Mouse (Mus musculus) gastrocnemius, postnatal 4 days (tissue): ENCODE data around the gene Opcml. TPM values are rescaled to one million over a fixed set of nuclear protein-coding genes. Genes with fewer than 3 reads are reported as not detected.

ENCODE experiments used
- DNase-seq, 2 experiments: peaks; one replicate each; pipeline ENCODE4 v3.0.0; 2021 to 2022; ENCODE audit warnings: low spot score in 2 of 2, mixed read lengths in 2 of 2
- total RNA-seq, 2 experiments: library from RNA; stranded (reverse); gene quantifications; 2 replicates each; pipeline ENCODE4 v1.2.3; 2021

The Opcml gene
- total RNA-seq, 2 experiments from 2014 or later: 5.1 to 6.0 TPM

DNA sequence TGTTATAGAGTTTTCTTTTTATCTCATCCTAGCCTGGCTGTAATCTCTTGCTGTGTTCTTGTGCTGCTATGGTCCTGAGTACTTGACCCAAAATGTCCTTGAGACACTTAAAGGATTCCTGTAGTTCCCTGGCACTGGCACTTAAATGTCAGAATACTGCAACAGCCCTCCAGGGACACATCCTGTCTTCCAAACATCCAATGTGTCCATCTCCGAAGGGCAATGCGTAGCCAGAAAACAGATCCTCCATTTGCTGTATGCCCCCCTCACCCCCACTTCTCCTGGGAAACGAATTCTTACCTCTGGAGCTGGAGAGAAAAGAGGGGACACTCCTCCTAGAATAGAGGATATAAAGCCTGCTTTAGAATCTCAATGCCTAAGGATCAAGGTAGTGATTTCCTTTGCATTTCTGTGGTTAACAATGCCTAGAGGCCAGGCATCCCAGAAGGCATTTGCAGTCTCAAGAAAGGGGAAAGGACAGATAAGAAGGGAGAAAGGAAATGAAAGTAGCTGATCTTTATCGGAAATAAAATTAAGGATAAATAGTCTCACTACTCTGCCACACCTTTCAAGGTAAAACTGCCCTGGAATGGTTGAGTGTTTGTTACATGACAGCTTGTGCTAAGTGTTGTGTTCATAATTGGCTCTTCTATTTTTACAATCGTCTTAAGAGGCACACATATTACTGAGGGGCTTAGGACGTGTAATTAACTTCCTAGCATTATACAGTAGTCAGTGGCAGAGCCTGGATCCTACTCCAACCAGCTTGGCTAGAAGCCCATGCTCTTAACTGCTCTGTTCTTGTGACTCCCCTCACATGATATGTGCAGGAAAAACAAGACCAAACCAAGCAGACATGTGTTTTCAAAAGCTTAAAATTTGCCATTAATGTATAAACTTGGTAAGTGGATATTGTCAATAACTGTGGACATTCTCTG, 823.4 kb downstream of the Opcml start:
- no peak for DNase-seq

DNA sequence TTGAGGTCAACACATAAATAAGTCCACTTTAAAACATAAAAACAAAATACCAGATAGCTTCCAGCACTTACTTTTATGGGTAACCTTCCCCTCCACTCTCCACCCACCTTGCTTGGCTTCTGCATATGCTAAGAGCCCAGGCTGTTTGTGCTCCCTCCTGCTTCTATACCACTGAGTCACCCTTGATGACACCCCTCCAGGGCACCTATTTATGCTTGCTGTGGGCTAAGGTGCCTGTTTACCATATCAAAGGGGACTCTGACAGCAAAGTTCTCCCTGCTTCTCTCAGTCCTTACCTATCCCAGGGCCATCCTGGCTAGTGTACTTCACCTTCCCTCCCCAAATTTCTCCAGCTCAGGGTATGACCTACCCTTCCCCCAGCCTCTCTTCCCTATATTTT, 824.9 kb downstream of the Opcml start:
- DNase-seq: no peak

DNA sequence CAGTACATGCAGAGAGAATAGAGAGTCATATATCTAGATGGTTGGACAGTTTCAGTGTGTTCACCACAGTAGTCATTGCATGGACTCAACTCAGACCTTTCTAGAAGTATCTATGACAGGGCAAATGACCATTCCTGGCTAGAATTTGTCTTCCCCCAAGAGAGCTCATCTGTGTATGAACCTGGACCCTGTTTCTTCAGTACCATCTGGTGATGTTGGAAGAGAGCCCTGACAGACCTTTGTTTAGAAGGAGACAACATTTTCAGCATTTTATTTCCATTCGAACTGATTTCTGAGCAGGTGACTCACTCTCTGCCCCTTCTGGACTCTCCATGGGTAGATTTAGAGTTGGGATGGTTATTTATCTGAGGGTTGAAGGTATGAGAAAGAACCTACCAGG, 827.1 kb downstream of the Opcml start:
- DNase-seq: no peak

DNA sequence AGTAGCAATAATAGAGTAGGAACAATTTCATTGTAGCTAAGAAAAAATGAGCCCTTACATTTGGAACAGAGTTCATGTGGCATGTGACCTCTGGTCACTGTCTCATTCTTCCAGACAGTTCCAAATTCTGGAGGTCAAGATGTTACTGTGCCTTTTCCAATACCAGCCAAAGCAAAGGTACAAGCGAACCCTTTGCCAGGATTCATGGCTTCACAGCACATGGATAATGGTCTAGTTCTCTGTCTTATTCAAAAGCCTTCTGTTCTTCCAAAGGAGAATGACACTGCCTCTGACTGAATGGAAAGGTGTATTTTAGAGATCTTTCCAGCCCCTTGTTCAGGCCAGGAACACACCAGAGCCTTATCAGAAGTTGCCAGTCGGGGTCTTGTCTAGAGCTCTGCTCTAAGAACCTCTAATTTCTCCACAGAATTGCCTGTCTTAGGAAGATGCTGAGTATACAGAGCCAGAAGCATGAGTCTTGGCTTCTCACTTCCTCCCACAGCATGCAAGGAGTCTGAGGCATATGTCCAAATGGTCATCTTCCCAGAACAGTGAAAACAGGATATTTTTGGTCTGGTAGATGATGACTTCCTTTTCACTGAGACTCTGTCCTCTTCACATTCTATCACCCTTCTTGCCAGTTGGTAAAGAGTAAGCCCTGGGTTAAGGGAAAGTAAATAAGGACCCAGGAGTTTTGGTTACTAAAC, 827.8 kb downstream of the Opcml start:
- no peak for DNase-seq

DNA sequence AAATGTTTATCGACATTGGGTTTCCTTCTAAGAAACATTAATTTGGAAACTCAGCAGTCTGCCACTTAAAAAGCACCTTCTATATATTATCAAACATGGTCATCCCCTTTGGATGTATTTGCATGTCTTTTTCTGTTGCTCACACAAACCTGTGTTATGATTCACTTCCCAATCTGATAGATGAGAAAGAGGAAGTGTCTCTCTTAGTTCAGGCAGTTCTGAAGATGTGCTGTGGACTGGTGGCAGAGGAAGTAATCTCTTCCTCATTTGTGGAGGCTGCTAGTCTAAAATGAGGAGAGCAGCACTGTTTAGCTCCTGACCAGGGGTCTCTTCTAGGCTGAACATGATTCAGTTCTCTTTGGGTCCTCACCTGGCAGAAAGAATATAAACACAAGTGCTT, 831.4 kb downstream of the Opcml start:
- no peak for DNase-seq

DNA sequence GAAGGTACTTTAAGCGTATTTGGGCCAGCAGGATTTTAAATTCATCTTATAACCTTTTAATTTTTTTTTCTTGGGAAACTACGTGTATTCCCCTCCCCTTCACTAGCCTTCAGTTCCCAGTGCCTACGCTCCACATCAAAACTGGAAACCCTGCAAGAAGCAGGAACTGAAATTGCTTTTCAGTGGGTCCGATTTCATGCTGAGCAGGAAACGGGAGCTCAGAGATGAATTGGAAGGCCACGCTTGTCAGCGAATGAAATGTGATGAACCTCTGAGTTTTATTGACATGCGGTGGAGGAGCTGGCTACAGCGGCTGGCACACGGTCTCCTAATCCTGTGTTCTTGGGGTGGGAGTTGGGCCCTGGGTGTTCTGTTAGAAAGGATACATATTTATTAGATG, 834.3 kb downstream of the Opcml start:
- DNase-seq: no peak

DNA sequence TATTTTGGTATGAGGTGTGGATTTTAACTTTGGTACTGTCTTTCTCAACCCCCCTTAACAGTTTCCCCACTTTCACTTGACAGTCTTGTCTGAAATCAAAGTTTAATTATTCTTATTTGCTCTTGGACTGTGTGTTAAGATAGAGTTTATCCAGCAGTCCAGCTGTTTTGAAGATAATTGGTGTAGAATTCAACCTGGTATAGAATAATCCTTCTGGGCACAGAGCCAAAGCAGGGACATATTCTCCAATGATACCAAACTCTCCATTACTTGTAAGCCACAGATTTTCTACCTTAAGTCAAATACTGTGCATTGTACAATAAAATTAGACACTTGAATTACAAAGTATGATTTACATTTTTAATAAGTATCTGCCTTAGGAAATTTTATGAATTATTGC, 852.2 kb downstream of the Opcml start:
- no peak for DNase-seq

DNA sequence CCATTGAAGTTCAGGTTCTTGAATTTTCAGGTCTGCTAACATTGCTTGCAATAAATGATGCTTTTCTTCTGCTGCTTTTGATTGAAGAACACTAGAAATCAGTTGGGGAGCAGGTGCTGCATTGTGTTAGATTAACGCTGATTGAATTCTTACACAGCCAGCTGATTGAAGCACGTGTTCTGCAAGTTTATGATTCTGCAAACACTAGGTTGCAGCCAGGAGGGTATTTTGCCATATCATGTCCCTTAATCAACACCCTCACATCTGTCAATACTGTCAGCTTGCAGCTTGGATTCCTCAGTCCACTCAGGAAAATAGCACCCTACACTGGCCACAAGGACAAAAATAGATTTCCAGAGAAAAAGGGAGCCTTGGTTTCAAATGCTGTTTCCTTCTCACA, 853.5 kb downstream of the Opcml start:
- no peak for DNase-seq

DNA sequence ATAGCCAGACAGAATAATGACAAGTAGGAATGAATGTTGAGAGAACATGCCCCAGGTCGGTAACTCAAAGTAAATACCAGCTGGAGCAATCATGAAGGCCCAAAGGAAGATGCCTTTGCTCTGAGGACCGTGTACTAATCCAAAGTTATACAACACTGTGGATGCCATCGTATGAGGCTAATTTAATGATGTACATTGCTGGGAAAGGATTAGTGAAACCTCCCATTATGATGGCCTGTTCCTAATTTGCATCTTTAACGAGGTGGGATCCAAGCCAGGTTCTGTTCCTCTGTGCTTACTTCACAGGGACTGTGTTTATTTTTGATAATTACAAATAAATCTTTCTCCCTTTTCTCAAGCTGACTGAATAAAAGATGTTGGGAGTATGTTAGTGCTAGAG, 859.5 kb downstream of the Opcml start:
- no peak for DNase-seq

DNA sequence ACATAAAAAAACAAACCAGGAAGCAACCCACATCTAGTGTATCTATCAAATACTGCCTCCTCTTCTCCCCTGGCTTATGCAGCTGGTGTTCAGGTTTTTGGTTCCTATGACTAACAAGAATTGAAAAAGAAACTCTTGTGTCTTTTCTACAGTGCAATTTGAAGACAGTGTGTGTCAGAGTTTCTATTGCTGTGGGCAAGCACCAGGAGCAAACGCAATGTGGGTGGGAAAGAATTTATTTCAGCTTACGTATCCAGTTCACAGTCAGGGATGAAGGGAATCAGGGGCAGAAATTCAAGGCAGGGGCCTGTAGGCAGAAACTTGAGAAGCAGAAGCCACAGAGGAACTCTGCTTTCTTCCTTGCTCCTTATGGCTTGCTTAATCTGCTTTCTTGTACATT, 869.4 kb downstream of the Opcml start:
- no peak for DNase-seq

DNA sequence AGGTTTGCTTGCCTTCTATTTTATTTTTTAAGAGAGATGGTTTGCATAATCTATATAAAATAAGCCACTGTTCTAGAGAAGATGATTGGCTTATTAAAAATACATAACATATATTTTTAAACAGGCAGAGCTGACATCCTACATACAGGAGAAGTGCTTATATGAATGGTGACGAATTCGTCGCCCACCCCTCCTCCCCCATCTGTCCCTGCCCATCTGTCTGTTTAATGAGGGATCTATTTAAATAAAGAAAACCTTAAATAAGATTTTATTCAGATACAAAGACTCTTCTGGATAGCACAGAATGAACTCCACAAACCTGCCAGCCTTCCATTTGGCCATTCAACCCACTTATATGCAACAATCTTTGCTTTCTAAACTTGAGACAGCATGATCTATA, 872.3 kb downstream of the Opcml start:
- no peak for DNase-seq

DNA sequence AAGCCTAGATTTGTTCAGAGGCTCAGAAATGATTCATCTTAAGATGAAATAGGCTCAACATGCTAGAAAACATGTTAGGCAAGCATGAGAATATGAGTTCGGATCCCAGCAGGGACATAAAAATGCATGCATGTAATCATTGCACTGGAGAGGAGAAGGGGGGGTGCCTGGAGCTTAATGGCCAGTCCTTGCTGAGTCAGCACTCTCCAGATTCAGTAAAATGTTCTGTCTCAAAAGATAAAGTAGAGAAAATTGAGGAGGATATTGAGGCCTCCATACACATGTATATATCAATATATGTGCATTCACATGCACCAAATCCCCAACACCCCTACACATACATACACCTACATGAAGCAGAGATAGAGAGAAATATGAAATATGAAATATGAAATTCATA, 889.7 kb downstream of the Opcml start:
- no peak for DNase-seq

DNA sequence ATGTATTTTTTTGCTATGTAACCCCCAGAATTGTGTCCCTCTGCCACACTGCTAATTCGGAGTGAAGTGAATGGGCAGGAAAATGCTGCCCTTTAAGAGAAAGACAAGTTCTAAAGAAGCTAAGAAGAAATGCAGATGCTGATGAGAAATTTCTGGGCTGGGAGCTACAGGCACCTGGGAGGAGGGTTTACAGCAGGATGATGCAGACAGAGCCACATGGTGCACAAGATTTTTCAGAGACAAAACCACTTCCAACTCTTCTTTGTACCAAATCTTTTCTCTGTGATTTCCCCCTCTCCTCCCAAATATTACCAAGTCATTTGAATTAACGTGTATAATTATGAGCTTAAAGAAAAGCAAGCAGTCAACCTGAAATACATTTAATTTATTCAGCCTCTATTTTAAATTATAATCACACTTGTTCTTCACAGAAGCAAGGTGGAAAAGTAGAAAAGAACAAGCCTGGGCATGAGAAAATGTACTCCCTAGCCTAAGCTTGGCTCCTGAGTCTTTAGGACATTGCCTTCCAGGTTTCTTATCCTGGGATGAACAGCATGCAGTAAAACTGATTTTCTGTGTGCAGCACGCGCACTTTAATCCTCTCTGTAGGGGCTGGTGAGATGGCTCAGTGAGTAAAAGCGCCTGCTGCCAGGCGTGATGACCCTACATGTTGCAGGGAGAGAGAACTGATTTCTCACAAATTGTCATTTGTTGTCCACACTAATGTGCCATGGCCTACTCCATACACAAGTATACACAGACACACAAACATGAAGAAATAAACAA, 890.9 kb downstream of the Opcml start:
- no peak for DNase-seq

DNA sequence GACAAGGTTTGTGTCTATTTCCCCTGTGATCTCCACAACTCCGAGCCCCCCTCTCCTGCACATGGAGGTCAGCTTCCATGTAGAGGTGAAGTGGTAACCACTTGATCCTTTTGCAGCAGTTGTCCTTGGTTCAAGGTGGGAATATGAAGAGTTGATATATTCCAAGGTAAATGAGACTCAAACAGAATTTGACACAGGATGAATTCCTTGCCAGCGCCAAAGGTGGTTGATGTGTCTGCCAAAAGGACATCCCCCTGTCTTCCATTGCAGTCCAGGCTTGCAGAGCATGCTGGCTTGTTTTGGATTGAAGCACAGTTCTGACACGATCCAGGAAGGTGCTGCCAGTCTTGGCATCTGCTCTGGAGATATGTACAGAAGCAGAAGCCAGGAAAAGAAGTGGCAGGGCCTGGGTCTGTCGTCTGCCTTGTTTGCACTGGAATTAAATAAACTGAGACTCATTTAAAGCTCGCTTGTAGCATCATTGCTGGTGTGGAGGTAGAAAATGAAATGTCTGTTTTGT, 893.4 kb downstream of the Opcml start:
- DNase-seq: no peak

DNA sequence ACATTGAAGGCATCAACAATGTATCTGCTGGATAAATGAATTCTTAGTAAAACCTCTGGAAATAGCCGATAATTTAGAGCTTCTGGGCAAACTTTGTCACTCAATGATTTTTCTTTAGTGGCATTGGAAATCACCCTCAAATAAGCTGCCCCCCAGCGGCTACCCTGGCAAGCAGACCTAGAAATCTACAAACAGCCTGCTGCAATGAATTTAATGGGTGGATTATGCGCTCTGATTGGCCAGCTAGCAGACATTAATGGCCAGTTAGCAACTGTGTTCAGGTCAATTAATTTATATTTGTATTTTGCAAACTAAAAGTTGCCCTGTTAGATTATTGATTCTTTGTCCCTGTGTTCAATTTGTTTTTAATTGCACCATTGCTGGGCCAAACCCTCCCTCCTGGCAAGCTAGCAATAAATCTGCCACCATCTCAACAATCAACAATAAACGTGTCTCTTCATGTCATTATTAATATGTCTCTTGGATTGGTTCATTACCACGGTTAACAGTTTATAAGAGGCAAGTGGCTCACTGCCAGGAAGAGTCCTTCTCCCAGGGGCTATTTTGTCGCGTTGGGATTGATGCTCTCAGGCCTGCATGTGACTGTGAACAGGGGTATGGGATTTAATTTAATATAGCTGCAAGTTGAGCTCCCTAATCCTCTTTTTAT, 896.5 kb downstream of the Opcml start:
- no peak for DNase-seq

DNA sequence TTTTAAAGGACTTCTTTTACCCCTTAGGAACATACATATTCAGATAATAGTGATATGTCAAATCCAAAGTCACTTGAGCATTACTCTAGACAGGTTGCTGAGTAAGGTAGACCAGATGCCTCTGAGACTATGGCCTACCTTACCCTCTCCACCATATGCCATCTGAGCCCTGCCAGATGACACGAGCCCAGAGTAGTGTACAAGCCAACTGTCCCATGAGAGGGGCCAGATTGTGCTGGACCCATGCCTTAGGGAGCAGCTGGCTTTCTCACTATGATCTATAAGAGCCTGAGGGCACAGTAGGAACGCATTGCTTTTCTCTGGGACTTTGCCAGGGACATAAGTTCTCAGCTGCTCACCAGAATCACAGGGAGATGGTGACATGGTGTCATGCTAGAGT, 899.6 kb downstream of the Opcml start:
- DNase-seq: no peak

DNA sequence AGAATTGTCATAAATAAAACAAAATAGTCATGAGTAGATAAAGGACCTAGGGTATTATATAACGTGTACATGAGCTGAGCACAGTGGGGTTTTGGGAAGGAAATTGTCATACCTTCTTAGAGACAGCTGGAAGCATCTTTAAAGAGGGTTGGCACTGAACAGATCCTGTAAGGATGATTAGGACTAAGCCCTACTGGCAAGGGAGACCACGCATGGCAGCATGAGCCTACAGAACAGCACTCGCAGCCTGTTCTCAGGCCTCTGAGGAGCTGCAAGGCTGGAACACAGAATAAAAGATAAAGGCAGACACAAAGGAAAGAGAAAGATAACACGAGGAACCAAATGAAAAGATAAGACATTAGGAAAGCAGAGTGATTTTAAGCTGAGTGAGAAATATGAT, 915.2 kb downstream of the Opcml start:
- DNase-seq: no peak

DNA sequence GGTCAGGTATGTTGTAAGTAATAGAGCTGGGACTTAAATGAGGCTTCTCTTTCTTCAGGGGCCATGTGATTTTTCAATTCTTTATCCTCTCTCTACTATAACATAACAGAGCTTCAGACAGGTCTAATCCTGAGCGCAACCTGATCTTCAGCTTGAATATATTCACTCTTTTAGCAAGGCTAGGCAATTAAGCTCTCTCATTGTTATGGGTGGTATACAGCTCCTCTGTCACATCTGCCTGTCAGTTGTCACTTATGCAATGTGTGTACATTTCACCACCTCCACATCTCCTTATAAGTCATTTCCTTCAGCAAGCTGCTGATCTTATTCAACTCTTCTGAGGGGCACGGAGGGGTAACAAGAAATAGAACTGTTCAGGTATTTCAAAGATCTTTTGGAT, 924.0 kb downstream of the Opcml start:
- DNase-seq: no peak

DNA sequence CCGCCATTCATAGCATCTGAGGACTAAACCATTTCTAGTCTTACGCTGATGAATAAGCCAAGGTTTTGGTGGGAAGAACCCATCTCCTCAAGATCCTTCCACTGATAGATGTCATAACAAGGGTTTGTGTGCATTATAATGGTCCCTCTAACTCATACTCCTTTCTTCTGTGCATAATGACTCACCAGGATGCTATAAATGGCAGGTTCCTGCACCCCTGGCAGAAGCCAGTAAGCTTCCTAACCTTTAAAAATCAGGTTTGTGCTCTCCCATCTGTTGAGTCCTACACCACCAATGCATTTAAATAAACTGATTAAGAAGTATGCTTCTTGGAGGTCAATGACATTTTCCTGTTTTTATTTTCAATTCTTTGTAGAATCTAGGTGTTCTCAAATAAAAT, 929.6 kb downstream of the Opcml start:
- DNase-seq: no peak

DNA sequence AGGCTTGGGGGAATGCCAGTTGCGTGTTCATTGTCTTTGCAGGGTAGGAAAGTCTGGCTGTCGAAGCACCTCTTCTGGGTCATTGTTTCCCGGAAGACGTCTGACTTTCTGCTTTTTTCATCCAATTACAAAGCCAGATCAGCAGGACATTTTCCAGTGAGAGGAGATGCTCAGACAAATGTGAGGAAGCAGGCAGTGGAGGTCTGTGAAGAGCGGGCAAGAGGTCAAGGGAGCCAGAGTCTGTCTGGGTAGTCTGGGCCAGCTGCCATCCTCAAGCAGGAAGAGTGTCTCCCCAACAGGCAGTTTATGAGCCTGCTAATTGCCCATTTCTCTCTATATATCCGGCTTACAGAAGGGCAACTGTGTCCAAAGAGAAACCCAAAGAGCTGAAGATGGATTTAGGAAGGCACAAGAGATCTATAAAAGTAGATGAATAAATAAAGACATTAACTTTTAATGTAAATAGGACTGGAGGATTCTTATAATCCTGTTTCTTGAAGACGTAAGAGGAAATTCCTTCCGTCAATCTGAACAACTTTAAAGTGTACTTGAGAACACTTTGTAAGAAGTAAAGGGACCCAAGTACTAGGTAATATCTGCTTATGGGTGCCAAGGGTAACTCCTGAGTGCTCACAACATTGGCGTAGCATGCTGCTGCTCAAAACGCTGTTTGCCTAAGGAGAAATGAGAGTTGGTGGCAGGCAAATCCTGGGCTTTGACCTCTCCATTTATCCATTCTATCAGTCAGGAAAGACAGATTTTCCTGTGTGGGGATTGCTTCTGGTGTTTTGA, 941.4 kb downstream of the Opcml start:
- DNase-seq: no peak
